Mouse (Mus musculus) G1E (cell line): ENCODE data around the gene Kcnh7.

Experiments used
- CTCF ChIP-seq: IDR thresholded peaks from 2 replicates; pipeline ENCODE4 v1.5.1; 2012; ENCODE audit warnings: low read depth, low read length, inconsistent platforms, mixed read lengths
- TAL1 ChIP-seq: conservative IDR thresholded peaks from 2 replicates; pipeline ENCODE4 v1.6.1; 2012; ENCODE audit warnings: low read depth, low read length, inconsistent platforms, mixed read lengths

- TF ChIP-seq CTCF (no peak), TAL1 (no peak)
Observed at GRCm38 (mm10) chr2:62681667-62682066, 502.4 kb downstream of the Kcnh7 start.
